Mouse (Mus musculus) liver (tissue): ENCODE measurements at regions not wholly inside any gene's neighbourhood (a gene's known extent, or its start where the extent isn't known, plus 50 kb on each side); places are given as distances from the start of the nearest gene placed in this dataset.

ENCODE experiments used
- DNase-seq: peaks from one replicate; pipeline ENCODE4 v3.0.0-alpha.2; 2020; ENCODE audit warnings: mixed read lengths

DNA sequence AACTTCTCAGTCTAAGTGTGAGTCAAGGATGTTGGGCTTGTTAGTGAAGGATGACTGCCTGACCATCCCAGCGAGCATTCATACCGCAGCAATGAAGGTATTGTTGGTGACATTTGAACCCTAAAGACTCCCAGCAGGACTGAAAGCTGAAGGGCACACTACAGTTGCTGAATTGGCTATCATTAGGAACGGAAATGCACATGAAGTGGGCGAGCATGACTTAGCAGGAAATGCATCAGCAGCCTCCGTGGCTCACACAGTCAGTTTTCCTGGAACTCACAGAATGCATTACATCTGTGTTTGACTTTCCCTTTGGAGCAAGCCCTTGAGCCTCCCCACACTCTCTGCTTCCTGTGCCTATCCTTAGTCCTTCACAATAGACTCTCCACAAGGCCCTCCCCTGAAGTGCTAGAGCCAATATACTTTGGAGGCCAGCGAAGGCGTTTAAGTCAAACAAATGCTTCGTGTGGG is 63.9 kb downstream of the Tmco5 start:
- DNase-seq = peak; percentile 26

DNA sequence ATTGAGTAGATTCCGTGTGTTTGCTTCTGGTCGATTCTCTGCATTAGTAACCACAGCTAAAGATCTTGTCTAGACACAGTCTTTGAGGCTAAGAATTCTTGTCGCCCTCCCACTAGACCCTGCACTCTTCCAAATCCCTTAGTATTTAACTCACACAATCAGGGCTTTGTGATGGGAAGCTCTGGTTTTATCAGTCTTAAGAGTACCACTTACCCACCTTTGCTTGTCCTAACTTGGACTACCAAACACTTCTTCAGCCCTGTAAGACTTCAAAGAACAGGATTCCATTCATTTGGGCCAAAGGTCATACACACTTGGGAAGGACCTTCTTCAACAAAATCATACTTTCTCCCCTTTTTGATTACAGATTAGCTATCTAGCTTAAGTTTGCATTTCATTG is 70.0 kb downstream of the Tmco5 start:
- no peak for DNase-seq

DNA sequence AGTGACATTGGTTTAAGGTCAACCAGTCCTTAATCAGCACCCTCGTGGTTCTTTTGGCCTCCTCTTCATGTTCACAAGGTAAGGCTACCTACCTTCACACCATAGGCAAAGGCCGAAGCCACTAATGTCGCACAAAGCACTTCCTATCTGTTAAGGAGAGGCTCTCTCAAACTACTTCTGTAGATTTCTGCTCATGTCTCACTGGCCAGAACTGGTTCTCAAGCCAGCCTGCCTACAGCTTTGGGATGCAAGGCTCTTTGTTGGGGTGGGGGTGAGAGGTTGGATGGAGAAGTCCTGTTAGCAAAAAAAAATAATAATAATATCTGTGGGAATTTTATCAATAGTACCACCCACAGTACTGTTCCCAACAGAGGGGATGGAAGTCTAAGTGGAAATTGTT is 71.2 kb downstream of the Tmco5 start:
- DNase-seq = no peak

DNA sequence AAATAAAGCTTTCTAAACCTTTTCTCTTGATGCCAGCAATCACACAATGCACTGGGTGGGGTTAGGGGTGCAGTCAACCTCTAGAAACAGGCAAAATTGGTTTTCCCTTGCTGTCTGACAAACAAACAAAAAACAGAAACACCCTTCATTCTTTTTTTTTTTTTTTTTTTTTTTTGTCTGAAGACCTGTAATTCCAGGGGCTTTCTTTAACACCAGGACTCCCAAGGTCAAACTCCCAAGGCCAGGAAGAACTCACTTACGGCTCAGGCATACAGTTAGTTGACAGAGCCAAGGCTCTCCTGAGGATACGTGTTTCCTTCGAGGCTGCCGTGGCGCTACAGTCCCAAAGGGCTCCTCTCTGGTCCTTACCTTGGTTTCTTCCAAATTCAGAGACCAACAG is 71.7 kb downstream of the Tmco5 start:
- DNase-seq = no peak

DNA sequence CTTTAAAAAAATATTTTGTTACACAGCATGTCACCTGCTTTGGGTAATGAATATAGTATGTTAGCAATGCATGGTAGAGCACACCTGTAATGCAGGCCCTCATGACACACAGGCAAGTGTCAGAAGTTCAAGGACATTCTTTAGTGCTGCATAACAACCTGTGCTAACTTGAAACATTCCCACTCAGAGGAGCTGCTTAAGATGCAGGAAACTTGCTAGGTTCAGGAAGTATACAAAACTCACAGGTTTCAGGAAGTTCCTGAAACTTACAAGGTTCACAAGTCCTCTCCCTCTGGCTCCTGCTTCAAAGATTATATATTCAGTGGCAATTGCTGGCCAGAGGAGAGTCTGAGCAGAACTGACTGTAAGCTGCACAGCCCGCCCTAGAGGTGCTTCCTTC is 73.0 kb downstream of the Tmco5 start:
- no peak for DNase-seq

DNA sequence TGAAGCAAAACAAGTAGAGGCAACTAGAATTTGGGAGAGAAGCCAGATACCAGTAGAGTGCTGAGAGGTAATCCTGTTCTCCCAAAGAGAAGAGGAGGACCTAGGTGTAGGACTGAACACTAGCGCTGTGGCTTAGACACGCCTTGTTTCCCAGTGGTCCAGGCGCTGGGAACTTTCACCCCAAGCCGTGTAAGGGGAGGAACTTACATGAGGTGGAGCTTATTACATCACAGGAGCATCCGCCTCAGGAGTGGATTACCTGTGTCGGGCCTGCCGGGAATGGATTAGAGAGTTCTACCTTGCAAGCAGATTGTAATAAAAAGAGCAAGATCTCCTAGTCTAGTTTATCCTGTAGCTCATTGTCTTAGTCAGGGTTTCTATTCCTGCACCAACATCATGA is 75.8 kb downstream of the Tmco5 start:
- DNase-seq = no peak

DNA sequence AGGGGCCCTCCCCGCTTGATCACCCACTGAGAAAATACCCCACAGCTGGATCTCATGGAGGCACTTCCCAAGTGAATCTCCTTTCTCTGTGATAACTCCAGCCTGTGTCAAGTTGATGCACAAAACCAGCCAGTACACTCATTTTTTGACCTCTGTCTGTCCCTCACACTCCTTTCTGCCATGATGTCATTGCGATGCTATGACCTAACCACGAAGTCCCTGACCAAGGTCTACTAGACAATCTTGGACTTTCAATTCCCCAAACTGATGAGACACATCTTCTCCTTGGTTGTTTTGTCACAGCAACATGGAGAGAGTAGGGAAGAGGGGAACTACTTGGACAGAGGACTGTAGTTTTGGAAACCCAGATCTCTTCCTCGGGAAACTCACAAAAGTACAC is 76.4 kb downstream of the Tmco5 start:
- DNase-seq = no peak

DNA sequence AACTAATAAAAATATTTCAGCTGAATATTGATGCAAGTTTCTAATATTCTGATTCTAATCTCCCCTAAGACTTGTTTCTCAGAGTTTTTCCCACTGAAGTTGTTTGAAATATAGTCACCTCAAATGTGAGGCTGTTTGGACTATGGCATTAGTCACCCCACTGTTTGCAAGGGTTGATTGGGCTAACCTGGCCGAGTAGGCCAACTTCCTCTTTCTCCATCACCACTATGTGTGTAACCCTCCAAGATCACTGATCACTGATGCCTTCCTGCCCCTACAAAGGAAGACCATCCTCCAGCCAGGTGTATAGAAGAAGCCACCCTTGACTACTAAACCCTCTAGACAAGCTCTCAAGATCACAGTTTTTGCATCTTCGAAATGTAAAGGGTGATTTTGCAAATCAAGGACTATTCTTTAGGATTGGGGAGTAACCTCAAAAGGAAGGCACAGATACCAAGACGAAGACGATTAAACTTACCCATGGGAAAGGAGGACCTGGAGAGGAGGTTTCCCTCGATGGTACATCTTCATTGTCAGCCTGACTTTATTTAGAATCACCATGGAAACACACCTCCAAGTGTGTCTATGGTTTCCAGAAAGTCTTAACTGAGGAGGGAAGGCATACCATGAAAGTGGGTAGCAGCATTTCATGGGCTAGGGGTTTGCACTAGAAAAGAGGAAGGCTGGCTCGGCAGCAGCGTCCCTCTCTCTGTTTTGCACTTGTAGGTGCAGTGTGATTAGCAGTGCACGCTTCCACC is 84.8 kb downstream of the Tmco5 start:
- no peak for DNase-seq

DNA sequence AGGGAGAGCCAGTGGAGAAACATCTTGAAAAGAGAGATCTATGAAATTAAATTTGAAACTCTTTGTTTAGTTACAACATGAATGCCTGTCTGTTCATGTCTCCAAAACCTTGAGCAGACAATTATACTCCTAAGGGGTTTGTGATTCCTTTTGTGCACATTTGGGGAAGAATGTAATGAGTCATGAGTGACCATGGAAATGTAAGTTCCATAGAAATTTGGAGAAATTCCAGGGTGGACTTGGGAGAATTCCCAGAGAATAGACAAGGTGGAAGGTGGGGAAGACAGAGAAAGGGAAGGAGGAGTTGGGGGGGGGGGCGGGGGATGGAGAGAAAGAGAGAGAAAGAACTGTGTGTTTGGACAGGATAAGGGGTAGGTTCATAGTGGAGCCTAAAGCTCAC is 87.8 kb downstream of the Tmco5 start:
- no peak for DNase-seq

DNA sequence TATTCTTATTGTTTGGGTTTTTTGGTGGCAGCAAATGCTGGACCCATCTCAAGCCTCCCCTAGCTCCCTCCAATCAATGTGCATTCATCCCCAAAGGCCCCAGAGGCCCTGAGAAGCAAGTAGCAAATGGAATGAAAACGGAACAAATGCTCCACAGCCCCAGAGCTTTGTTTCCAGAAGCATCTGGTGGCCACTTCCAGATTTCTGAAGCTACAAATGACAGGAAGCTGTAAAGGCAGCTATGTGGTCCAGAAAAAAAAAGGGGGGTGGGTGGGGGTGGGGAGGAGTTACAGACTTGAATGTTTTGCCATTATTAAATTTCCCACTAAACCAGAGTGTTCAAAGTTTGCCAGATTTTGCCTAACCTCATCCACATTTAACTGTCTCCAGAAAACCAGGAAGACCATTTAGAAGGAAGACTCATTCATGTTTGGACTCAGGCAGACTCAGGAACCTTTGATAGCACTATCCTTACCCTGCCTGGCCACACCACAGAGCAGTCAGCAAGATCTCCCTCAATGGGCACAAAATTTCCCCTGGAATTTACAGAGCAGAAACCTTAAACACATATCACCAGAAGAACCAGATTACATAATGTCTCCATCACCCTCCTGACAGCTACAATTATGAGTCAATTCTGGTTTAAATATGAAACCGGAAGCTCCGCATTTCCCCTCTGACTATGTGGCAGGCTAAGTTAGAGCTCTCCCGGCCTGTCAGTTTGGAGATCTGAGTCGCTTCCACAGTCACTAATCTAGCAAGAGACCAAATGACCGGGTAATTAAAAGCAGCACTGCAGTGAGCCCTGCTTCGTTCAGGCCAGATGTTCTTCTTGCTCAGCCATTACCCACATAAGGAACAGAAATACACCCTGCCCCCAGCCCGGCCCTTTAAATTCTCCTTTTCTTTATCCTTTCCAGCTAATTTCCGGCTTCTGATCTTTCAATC is 93.4 kb downstream of the Tmco5 start:
- DNase-seq = peak; percentile 21

DNA sequence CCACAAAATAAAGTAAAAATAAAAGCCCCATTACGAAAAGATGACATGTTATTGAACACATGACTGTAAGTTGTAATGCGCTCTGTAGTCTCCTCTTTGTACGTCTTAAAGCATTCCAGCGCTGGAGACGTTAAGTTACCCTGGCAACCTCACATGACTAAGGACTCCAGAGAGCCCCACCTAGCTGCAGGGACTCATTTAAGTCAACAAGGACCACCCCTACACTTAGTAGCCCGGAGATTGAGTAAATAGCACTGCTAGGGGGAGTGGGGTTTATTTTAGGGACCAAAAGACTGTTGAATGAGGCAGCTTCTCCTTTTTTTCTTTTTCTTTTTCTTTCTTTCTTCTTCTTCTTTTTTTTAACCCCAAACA is 94.1 kb downstream of the Tmco5 start:
- DNase-seq = peak; percentile 25

DNA sequence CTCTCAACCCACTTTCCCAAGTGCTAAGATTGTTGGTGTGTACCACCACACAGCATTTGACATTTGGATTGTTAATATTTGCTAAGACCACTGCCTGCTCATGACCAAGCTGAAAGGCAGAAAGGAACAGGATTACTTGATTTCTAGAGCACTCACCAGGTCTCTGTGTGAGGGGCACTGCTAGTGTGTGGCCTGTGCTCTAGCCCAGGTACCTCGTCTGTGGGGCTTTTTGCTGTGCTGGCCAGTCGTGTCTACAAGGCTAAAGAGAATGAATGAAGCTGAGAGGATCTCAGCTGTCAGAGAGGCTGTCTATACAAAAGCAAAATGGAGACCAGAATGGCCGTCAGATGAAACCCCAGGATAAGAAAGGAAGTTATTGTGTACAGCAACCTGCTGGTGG is 95.0 kb downstream of the Tmco5 start:
- DNase-seq = no peak

DNA sequence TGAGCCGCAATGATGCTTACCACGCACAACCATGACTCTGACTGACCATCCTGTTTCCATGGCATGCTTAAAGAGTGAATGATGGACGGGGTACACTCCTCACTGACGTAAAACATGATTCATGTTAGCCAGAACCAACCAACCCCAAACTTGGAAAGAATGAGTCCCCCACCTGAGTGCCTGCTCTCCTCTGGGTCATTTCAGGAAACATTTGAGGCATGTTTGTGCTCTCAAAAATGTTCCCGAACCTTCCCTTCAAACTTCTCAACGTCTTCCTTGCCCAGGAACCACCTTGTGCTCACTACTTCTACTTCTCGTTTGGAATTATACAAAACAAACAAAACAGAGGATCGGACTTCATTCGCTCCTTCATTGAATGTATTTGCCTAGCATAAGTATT is 95.7 kb downstream of the Tmco5 start:
- DNase-seq = no peak

DNA sequence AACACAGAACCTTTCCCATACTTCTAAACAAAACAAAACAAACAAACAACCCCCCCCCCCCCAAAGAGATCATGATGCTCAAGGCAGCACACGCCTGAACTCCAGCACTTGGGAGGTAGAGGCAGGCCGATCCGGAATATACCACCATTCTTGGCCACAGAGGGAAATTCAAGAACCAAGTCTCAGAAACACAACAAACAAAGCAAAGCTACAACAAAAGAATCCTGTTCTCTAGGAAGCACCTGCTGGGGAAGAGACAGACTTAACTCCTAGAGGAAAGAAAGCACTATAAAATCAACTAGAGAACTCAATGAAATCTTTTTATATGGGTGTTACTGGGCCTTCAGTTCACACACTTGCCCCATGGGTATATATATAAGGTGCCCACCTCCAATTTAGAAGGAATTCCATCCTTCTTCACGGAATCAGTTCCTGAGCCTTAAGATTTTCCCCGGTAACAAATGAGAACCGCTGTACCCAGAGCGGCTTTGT is 96.1 kb downstream of the Tmco5 start:
- DNase-seq = no peak

DNA sequence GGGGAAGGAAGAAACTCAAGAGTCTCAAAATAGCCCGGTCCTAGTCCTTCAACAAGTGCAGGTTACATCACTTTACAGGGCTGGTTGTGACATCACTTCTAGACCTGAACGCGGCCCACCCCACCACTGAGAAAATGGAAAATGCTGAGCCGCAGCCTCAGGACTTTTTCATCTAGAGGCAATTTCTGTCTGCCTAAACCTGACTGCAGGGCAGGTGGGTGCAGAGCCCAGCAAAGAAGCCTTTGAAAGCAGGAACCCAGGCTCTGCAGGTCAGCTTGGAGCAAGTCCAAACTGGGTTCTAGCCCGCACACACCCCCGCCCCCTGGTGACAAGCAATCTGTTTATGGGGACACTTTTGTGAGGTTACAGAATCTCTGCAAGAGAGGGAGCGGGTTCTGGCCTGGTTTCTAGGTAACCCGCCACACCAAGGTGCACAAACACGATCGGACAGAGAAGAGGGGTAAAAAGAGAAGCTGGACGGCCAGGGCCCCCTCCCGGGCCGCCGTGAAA is 96.7 kb downstream of the Tmco5 start:
- peak; percentile 22 for DNase-seq

DNA sequence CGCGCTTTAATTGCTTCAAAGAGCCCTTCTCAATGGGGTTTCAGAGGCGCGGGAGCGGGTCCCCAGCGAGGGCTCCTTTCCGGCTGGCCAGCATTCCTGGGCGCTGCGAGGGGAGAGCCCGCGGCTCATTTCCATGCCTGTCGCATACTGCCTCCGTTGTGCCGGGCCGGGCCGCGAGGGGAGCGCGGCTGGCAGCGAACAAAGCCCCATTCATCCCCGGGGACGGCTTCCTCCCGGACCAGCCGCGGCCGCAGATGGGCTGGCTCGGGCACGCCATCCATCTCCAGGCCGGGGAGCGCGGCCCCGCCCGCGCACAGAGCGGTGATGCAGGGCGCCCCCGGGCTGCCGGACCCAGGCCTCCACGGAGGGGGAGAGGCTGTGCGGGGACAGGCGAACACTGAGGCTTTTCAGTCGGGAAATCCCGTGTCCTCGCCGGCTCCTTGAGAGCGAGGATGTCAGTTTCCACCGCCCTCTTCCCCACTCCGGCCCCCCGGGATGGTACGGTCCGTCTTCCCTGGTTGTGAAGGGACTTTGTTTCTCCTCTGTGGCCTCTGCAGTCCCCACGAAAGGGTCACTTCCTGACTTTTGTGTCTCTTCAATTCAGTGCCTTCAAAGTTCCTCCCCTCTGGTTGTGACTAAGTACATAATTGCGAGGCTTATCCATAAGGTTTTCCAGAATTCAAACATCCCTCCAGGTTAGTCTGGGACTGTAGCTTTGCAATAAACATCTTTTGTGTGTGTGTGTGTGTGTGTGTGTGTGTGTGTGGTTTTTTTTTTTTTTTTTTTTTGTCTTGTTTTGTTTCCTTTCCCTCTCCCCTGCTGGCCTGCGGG is 97.3 kb downstream of the Tmco5 start:
- peak; percentile 58 for DNase-seq

DNA sequence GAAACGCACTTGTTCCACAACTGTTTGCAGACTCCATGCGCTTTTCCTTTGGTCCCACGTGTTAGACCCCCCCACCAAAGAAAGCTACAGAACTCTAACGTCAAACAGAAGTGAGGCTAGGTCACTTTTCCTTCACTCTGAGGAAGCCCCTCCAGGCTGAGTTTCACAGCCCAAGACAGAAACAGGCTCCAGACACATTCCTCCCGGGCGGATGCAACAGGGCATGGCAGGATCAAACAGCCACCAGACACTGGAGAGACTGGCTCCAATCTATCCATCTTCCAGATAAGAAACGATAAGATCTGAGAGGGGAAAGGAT is 97.9 kb downstream of the Tmco5 start:
- DNase-seq = no peak

DNA sequence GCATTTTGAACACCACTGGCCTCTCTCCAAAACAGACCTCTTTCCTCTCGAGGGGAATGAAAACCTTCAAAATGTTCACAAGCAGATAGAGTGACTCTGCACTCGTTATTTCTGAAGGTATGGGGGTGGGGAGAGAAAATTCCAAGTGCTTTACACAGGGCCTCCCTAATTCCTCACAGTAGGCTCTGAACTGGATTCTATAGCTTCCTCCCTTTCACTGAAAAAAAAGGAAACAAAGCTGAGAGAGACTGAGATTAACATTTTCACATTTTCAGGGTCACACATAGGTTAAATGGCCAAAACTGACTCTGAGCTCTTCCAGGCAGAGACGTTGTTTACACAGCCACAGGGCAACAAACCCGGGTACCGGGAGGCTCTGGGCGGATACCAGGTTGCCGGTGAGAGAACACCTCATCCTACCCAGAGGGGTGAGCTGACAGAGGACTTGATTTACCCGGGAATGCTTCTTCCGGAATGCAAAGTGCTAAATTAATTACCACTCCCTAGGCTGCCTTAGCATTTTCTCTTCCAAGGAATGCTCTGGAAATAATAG is 98.5 kb downstream of the Tmco5 start:
- no peak for DNase-seq

DNA sequence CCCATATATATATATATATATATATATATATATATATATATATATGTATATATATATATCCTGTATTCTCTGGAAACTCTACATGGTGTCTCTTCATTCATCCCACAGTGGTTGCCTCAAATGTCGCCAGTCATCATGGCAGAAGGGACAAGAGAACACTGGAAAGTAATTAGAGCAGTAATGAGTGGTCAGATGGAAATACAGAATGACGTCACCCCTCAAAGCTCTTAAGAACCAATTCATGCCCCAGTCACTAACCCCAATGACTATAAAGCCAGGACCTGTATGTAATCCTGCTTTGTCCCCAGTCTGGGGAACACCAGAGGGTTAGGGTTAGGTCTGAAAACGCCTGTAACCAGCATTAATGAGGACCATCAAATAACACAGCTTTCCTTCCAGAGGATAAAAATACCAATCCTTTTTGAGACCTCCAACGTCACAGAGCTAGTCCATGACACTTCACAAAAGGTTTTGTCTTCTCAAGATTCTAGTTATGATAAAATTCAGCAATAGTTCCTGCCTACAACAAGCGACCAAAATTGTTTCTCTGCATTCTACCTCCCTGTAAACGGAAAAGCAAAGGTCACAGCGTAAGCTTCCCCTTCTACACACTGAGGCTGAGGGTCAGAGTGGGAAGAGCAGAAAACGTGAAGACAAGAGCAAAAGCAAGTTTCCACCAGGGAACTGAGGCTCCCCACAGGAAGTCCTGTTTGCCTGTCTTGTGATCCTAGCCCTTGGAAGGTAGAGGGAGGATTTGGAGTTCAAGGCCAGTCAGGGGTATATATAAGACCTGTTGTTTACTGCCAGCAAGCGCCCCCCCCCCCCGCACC is 99.5 kb downstream of the Tmco5 start:
- no peak for DNase-seq

DNA sequence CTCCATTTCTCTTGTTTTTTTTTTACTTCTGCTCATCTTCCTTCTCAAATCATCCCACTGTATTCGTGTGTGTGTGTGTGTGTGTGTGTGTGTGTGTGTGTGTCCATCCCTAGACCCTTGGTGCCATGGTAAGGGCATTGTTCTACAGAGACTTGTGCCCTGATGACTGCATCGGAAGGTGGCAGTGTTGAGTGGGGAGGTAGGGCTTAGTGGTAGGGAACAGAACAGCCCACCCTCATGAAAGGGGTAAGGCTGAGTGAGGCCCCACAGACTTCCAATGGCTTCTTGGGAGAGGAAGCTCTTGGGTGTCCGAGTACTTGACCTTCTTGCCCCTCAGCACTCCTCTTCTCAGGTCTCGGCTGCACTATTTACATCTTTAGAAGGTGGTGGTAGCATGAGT is 100.3 kb downstream of the Tmco5 start:
- no peak for DNase-seq

DNA sequence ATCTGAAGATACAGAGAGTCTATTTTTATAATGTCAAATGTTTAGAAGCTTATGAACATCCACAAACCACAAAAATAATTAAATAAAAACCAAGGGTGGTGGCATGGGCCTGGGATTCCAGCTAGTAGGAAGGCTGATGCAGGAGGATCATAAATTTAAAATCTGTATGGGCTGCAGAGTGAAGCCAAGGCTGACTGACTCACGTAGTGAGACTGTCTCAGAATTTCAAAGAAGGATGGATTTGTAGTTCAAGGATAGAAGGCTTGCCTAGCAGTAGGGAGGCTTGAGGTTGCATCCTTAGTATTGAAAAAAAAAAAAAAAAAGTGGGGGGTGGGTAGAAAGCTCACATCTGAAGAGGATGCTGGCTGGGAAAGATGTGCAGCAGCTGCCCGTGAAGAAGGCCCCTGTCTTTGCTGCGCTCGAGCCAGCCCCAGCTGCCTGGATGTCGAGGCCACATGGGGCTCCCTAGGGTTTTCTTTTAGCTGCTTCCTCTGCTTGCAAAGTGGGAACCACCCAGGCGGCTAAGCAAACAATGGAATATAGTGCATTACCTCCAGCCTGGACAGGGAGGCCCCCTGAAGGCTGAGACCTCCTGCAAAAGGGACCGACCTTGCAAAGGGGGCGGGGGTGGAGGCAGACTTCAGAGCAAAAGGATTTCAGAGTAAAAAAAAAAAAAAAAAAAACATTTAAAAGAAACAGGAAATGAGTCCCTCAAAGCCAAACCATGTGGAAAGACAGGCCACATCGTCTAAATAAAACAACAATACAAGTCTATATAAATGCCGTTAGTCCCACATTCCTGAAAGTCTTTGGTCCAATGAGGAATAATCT is 101.3 kb downstream of the Tmco5 start:
- DNase-seq = peak; percentile 28
